Mouse (Mus musculus): ENCODE results near the gene Serinc1.

Gene Serinc1

GRCm38 (mm10) chr10:57484741-57485140 is 47.6 kb downstream of the Serinc1 start:
- DNase-seq, result no peak

GRCm38 (mm10) chr10:57481717-57482116 is 50.6 kb downstream of the Serinc1 start:
- no peak for DNase-seq

- no peak for DNase-seq
Observed at GRCm38 (mm10) chr10:57477121-57477843, 55.0 kb downstream of the Serinc1 start.
